Mouse (Mus musculus) liver, embryonic 12.5 days (tissue): ENCODE measurements around the gene Ascc1. TPM values are rescaled to one million over a fixed set of nuclear protein-coding genes. Genes with fewer than 3 reads are reported as not detected.

ENCODE experiments used
- ATAC-seq: fragments of 200-750 bp; cut with Nextera tagmentation; 2 replicates; pipeline ENCODE4 v1.8.0; 2017; ENCODE audit warnings: moderate number of reproducible peaks, mild to moderate bottlenecking, moderate library complexity
- H3K27ac ChIP-seq: fragments of 300-500 bp; sonication (generic); 2 replicates; pipeline ENCODE4 v1.5.1; 2016; ENCODE audit warnings: mild to moderate bottlenecking
- H3K27me3 ChIP-seq: fragments of 300-500 bp; sonication (generic); replicated peaks from 2 replicates; pipeline ENCODE4 v1.6.1; 2016; ENCODE audit warnings: mild to moderate bottlenecking, moderate library complexity
- H3K36me3 ChIP-seq: fragments of 300-500 bp; sonication (generic); 2 replicates; pipeline ENCODE4 v1.6.1; 2016; ENCODE audit warnings: mild to moderate bottlenecking, moderate library complexity
- H3K4me1 ChIP-seq: fragments of 300-500 bp; sonication (generic); 2 replicates; pipeline ENCODE4 v1.6.1; 2016
- H3K4me2 ChIP-seq: fragments of 300-500 bp; sonication (generic); 2 replicates; pipeline ENCODE4 v1.6.1; 2016; ENCODE audit warnings: mild to moderate bottlenecking, moderate library complexity
- H3K4me3 ChIP-seq: fragments of 300-500 bp; sonication (generic); 2 replicates; pipeline ENCODE4 v1.5.1; 2016; ENCODE audit warnings: mild to moderate bottlenecking, moderate library complexity
- H3K9ac ChIP-seq: fragments of 300-500 bp; sonication (generic); 2 replicates; pipeline ENCODE4 v1.6.1; 2016; ENCODE audit warnings: mild to moderate bottlenecking, moderate library complexity
- H3K9me3 ChIP-seq: fragments of 300-500 bp; sonication (generic); replicated peaks from 2 replicates; pipeline ENCODE4 v1.6.1; 2016; ENCODE audit warnings: mild to moderate bottlenecking, moderate library complexity
- WGBS: fragments of 180-500 bp; shearing (Covaris S2); methylation state at CpG from one replicate; pipeline ENCODE4 v1.1.7; 2016; ENCODE audit not compliant: insufficient replicate concordance; 5-methylcytosine and 5-hydroxymethylcytosine counted together
- polyA plus RNA-seq: library from polyadenylated mRNA; unstranded; fragments of >200 nt; fragmentation: Nextera tagmentation; extraction: Ambion mirVana; gene quantifications from 2 replicates; pipeline ENCODE4 v1.2.1, GENCODE M21; 2016

Gene Ascc1
- polyA plus RNA-seq, 1 experiment from 2014 or later = 22.6 TPM

DNA sequence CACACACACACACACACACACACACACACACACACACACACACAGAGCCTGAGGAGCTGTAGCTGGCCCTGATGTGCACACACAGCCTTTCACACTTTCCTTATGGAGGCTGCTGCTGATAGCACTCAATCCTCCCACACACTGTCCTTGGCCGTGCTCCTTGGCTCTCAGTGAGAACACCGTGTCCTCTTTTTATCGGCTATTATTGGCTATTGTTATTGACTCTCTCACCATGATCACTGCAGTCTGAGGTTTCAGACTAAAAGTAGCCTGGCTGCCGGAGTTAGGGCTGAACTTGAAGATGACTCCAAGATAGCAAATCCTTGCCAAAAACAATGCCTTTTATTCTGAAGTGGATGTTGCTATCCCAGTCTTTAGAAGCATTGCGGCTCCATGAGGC lies 79.3 kb downstream of the Ascc1 start:
- WGBS = 58% methylated on average over 5 of the region's 5 CpGs

GRCm38 (mm10) chr10:60084065-60084464 lies 81.5 kb downstream of the Ascc1 start:
- 85% methylated on average over 4 of the region's 4 CpGs for WGBS
- ATAC-seq = no peak
- Histone ChIP-seq H3K4me1 (peaks cover 47% of the 10 kb centered on the region), H3K4me2 (no peak overlapping the region), H3K27me3 (no peaks in the 10 kb centered on the region), H3K9ac (no peak overlapping the region), H3K27ac (no peak overlapping the region), H3K36me3 (no peaks in the 10 kb centered on the region), H3K4me3 (no peak overlapping the region), H3K9me3 (no peaks in the 10 kb centered on the region)

More for the DNA sequence above, 79.3 kb downstream of the Ascc1 start:
- no peak for ATAC-seq
- Histone ChIP-seq H3K27ac (peak overlapping the region; percentile 95; the same call in 1 of the 2 replicates), H3K4me2 (no peak overlapping the region), H3K27me3 (no peaks in the 10 kb centered on the region), H3K9me3 (no peaks in the 10 kb centered on the region), H3K9ac (no peak overlapping the region), H3K36me3 (no peaks in the 10 kb centered on the region), H3K4me3 (no peak overlapping the region), H3K4me1 (peaks cover 69% of the 10 kb centered on the region)

DNA sequence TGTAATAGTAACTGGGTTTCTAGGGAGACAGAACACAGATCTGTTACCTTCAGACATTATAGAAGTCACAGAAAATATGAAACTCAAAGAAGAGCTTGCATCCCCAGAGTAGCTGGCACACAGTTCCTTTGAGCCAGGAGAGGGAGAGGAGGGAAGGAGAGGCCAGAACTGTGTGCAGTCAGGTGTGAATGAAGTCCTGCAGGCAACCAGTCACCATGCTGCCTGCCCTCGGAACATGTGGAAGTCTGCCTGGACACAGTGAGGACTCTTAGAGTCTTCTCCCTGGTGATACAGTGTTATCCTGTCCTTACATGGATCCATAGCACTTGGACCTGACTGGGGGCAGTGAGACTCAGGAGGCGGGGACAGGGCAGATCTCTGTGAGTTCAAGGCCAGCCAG lies 89.7 kb downstream of the Ascc1 start:
- Histone ChIP-seq H3K27ac (no peak overlapping the region), H3K27me3 (no peaks in the 10 kb centered on the region), H3K4me1 (no peaks in the 10 kb centered on the region), H3K9me3 (no peaks in the 10 kb centered on the region), H3K36me3 (no peaks in the 10 kb centered on the region), H3K9ac (no peak overlapping the region), H3K4me2 (no peak overlapping the region), H3K4me3 (no peak overlapping the region)
- WGBS = 74% methylated on average over 2 of the region's 2 CpGs
- ATAC-seq = no peak

- no peaks in the 10 kb centered on the region for H3K4me1 ChIP-seq
- H3K9me3 ChIP-seq = no peaks in the 10 kb centered on the region
- no peak overlapping the region for H3K4me2 ChIP-seq
- H3K27ac ChIP-seq = no peak overlapping the region
- H3K27me3 ChIP-seq = no peaks in the 10 kb centered on the region
- no peak overlapping the region for H3K9ac ChIP-seq
- ATAC-seq = no peak
- WGBS = 61% methylated on average over 2 of the region's 2 CpGs
- H3K36me3 ChIP-seq = no peaks in the 10 kb centered on the region; the same call in 1 of the 2 replicates
- H3K4me3 ChIP-seq = no peak overlapping the region
Measured at GRCm38 (mm10) chr10:60093751-60094150, 91.1 kb downstream of the Ascc1 start.

GRCm38 (mm10) chr10:60095558-60095957 lies 93.0 kb downstream of the Ascc1 start:
- no peaks in the 10 kb centered on the region; the same call in 1 of the 2 replicates for H3K36me3 ChIP-seq
- H3K4me3 ChIP-seq = no peak overlapping the region
- H3K27ac ChIP-seq = no peak overlapping the region
- H3K4me2 ChIP-seq = no peak overlapping the region
- H3K9ac ChIP-seq = no peak overlapping the region
- no peaks in the 10 kb centered on the region for H3K9me3 ChIP-seq
- no peak for ATAC-seq
- 80% methylated on average over 2 of the region's 2 CpGs for WGBS
- H3K4me1 ChIP-seq = no peaks in the 10 kb centered on the region
- no peaks in the 10 kb centered on the region for H3K27me3 ChIP-seq

DNA sequence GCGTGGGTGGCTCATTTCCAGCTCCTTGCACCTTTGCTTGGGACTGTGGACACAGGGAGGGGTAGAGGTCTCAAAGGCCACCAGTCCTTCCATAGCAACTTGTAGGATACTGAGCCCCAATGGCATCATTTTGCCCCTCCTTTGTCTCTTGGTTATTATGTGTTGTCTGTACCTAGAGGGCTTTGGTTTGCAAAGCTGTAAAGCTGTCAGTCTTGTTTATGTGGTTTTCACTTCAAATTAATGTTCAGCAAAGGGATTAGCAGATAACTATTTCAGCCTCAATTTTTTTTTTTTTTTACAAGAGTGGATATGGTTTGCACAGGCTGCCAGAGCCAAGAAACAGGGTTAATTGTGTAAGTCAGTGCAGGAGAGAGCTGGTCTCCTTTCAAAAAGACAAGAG lies 93.7 kb downstream of the Ascc1 start:
- H3K4me1 ChIP-seq = no peaks in the 10 kb centered on the region
- H3K36me3 ChIP-seq = no peaks in the 10 kb centered on the region; the same call in 1 of the 2 replicates
- H3K9ac ChIP-seq = no peak overlapping the region
- H3K4me3 ChIP-seq = no peak overlapping the region
- 69% methylated on average over 1 of the region's 1 CpGs for WGBS
- ATAC-seq = no peak
- H3K4me2 ChIP-seq = no peak overlapping the region
- H3K9me3 ChIP-seq = no peaks in the 10 kb centered on the region
- H3K27ac ChIP-seq = no peak overlapping the region
- no peaks in the 10 kb centered on the region for H3K27me3 ChIP-seq

- Histone ChIP-seq H3K36me3 (no peaks in the 10 kb centered on the region; the same call in 1 of the 2 replicates), H3K4me1 (no peaks in the 10 kb centered on the region), H3K27ac (no peak overlapping the region), H3K4me2 (no peak overlapping the region), H3K9me3 (no peaks in the 10 kb centered on the region), H3K4me3 (no peak overlapping the region), H3K9ac (no peak overlapping the region), H3K27me3 (no peaks in the 10 kb centered on the region)
- 78% methylated on average over 9 of the region's 9 CpGs for WGBS
- no peak for ATAC-seq
Measured at GRCm38 (mm10) chr10:60097146-60097545, 94.5 kb downstream of the Ascc1 start.

DNA sequence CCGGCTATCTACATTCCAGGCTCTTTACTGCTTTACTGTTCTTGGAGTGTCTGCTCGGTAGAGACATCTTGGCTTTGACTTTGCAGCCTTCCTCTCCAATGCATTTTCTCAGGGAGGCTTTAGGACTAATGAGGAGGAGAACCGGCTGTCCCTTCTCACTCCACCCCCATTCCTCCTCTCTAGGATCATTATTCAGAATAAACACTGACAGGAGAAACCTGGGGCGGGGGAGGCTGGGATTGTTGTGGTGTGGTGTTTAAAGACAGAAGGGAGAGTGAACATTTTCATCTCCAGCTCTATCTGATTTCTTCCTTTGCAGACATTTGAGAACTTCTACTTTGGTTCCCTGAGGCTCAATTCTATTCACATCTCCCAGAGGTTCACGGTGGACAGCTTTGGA lies 95.2 kb downstream of the Ascc1 start:
- no peak overlapping the region for H3K27ac ChIP-seq
- no peaks in the 10 kb centered on the region for H3K4me1 ChIP-seq
- H3K4me2 ChIP-seq = no peak overlapping the region
- H3K9ac ChIP-seq = no peak overlapping the region
- peaks cover 2% of the 10 kb centered on the region for H3K27me3 ChIP-seq
- no peaks in the 10 kb centered on the region for H3K9me3 ChIP-seq
- H3K4me3 ChIP-seq = no peak overlapping the region
- no peaks in the 10 kb centered on the region; the same call in 1 of the 2 replicates for H3K36me3 ChIP-seq
- 68% methylated on average over 5 of the region's 5 CpGs for WGBS
- no peak for ATAC-seq

- H3K36me3 ChIP-seq = no peaks in the 10 kb centered on the region
- no peak for ATAC-seq
- H3K4me1 ChIP-seq = peaks cover 15% of the 10 kb centered on the region
- H3K9me3 ChIP-seq = no peaks in the 10 kb centered on the region
- H3K9ac ChIP-seq = no peak overlapping the region
- WGBS = 24% methylated on average over 20 of the region's 20 CpGs
- H3K4me2 ChIP-seq = no peak overlapping the region
- no peak overlapping the region for H3K27ac ChIP-seq
- H3K4me3 ChIP-seq = no peak overlapping the region
- H3K27me3 ChIP-seq = peaks cover 75% of the 10 kb centered on the region
Measured at GRCm38 (mm10) chr10:60105391-60106145, 103.0 kb downstream of the Ascc1 start.

DNA sequence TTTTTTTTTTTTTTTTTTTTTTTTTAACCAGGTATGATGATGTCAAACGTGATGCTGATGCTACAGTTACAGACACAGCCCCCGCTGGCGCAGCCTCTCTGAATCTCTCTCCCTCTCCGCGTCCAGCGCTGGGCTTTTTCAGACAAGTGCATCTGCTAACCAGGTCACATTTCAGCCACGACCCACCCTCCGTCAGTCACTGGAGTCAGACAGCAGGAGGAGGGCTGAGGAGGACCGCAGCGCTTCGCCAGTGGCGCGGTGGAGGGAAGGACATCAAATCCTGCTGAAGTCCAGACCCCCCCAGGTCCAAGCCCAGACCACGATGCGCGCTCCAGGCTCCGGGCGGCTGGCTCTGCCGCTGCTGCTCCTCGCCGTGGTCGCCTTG lies 103.5 kb downstream of the Ascc1 start, which contains the start of gene Spock2:
Gene Spock2, plus strand, starts transcription at position 74 of the 385 bp plus-strand sequence.
- no peak for ATAC-seq
- H3K9me3 ChIP-seq = no peaks in the 10 kb centered on the region
- peak within 1 kb of the TSS; percentile 49 for H3K4me3 ChIP-seq
- no peaks in the 10 kb centered on the region for H3K36me3 ChIP-seq
- no peak within 1 kb of the TSS for H3K27ac ChIP-seq
- H3K4me2 ChIP-seq = peak within 1 kb of the TSS; percentile 71
- WGBS = under 1% methylated on average over 22 of the region's 22 CpGs
- peaks cover 15% of the 10 kb centered on the region for H3K4me1 ChIP-seq
- H3K27me3 ChIP-seq = peaks cover 80% of the 10 kb centered on the region
- peak within 1 kb of the TSS; percentile 2; the same call in 1 of the 2 replicates for H3K9ac ChIP-seq

DNA sequence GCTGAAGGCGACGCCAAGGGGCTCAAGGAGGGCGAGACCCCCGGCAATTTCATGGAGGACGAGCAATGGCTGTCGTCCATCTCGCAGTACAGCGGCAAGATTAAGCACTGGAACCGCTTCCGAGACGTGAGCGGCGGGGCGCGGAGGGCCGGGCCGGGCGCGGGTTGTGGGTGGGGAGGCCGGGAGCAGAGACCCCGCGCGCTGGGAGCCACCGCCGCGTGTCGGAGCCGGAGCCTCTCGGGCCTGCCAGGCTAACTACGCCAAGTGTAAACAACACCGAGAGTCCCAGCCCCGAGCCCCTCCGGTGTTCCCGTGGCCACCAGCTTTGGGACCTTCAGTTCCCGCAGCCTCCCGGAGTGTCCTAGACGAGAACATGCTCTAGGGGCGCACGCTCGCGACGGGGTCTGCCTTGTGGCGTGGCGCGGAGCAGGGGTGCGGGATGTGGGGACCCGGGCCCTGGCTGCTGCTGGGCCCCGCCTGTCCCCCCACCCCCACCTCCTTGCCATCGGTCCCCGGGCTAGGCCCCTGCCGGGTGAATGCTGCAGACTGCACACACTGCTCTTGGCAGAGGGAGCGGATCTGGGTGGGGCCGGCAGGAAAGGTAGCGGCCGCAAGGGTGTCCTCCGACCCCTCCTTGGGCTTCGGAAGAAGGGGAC lies 104.1 kb downstream of the Ascc1 start:
- WGBS = under 1% methylated on average over 57 of the region's 57 CpGs
- Histone ChIP-seq H3K27me3 (peaks cover 86% of the 10 kb centered on the region), H3K4me2 (peak overlapping the region; percentile 71), H3K9me3 (no peaks in the 10 kb centered on the region), H3K36me3 (no peaks in the 10 kb centered on the region), H3K9ac (peak overlapping the region; percentile 2; the same call in 1 of the 2 replicates), H3K4me3 (peak overlapping the region; percentile 49), H3K4me1 (peaks cover 15% of the 10 kb centered on the region), H3K27ac (no peak overlapping the region)
- ATAC-seq = peak; percentile 47; the same call in 1 of the 2 replicates

GRCm38 (mm10) chr10:60107448-60107847 lies 104.8 kb downstream of the Ascc1 start:
- 2% methylated on average over 28 of the region's 28 CpGs for WGBS
- Histone ChIP-seq H3K27me3 (peaks cover 90% of the 10 kb centered on the region), H3K27ac (no peak overlapping the region), H3K4me1 (peaks cover 15% of the 10 kb centered on the region), H3K4me3 (peak overlapping the region; percentile 49), H3K9ac (no peak overlapping the region), H3K36me3 (no peaks in the 10 kb centered on the region), H3K9me3 (no peaks in the 10 kb centered on the region), H3K4me2 (peak overlapping the region; percentile 71)
- ATAC-seq = no peak
